In genomic region chr15:83233219-83233992, GRCm38 (mm10) we compare ENCODE assay signal across 9 mouse cellular contexts. TPM values are rescaled to one million over a fixed set of nuclear protein-coding genes. Genes with fewer than 3 reads are reported as not detected.
DNase-seq lines count a peak whose midpoint lies in the region; ATAC-seq and TF ChIP-seq lines count a peak whose summit lies in the region.
"Had no signal": no experiment of that assay in that cellular context is flagged by ENCODE, and none has a peak within 500 bp of the region (broad histone marks: within the 10 kb centered on the region; RNA-seq: fewer than 3 reads in every experiment).

No protein-coding gene starts in this region.

- no peaks in the 10 kb centered on the region for H3K36me3 ChIP-seq in thymus, adult 2 months (ENCODE audit: control insufficient read depth, insufficient read depth, low read length)
- H3K36me3 ChIP-seq: midbrain, embryonic 12.5 days had no signal

- H3K4me1 ChIP-seq in thymus, adult 2 months (replicated peaks; ENCODE audit: control insufficient read depth, insufficient read depth, low read length), result no peaks in the 10 kb centered on the region
- H3K4me1 ChIP-seq: midbrain, embryonic 12.5 days had no signal

- 88% methylated on average over 4 of the region's 4 CpGs for WGBS in thymus, adult 2 months

- no peaks in the 10 kb centered on the region for H3K27me3 ChIP-seq in thymus, adult 2 months (ENCODE audit: control insufficient read depth, insufficient read depth, low read length)
- H3K27me3 ChIP-seq: midbrain, embryonic 12.5 days had no signal

- H3K4me3 ChIP-seq in thymus, adult 2 months (ENCODE audit: control insufficient read depth, insufficient read depth, low read length), result no peak overlapping the region
- H3K4me3 ChIP-seq: midbrain, embryonic 12.5 days had no signal

- TF ChIP-seq POLR2A in thymus, adult 2 months (IDR thresholded peaks at IDR 0.05; ENCODE audit: control insufficient read depth, extremely low read depth, insufficient read depth, low read length, poor library complexity), result no peak

- ATAC-seq in activated CD4-positive, CD25-positive, alpha-beta regulatory T cell, adult 4 months, result no peak

- no peak overlapping the region for H3K27ac ChIP-seq in thymus, adult 2 months (ENCODE audit: control insufficient read depth, insufficient read depth, low read length)
- H3K27ac ChIP-seq: midbrain, embryonic 12.5 days had no signal

- intact Hi-C loops in heart, postnatal 14 days (cut with DNase I), result no loop called here

- no peak for TF ChIP-seq CTCF in thymus, adult 2 months (IDR thresholded peaks at IDR 0.05; ENCODE audit: borderline replicate concordance, control insufficient read depth, extremely low read depth, insufficient read depth, low read length, poor library complexity)

- DNase-seq in ovary, adult 18-20 months (ENCODE audit: low spot score), result peak; percentile 53
- no peak for DNase-seq in ovary, postnatal 10 days (ENCODE audit: low spot score)
- peak; percentile 86 for DNase-seq in cerebellum, adult 9-11 months
- peak; percentile 64 to 82 for DNase-seq in heart, postnatal 14 days
- peak; percentile 52 for DNase-seq in right cerebral cortex, postnatal 4 days
- no peak for DNase-seq in thymus, adult 2 months

RNA-seq across cellular contexts. Expression of gene A4galt, which starts 18.2 kb away (rescaled TPM):
- total RNA-seq in heart, postnatal 14 days (2021), result 1 to 10 TPM; 4.9 to 5.1 TPM
- polyA plus RNA-seq in activated CD4-positive, CD25-positive, alpha-beta regulatory T cell, adult 4 months (2017; shearing (Covaris generic)), result not detected
- 5.4 and 6.4 TPM in 2 replicates for polyA plus RNA-seq in thymus, adult 2 months (2012; rRNA removed)
- total RNA-seq: hematopoietic stem cell, adult 5-6 weeks had no signal

Comparison
In these comparisons a context has a peak if more than half of its experiments do, and no peak if none do; other contexts are left out.
1. DNase-seq: peak in ovary, adult 18-20 months (single experiment), cerebellum, adult 9-11 months (single experiment), heart, postnatal 14 days (2 of 2) and right cerebral cortex, postnatal 4 days (single experiment); none in ovary, postnatal 10 days (single experiment) and thymus, adult 2 months (single experiment).